20 mouse cellular contexts compared by ENCODE assay signal in the genomic region with DNA sequence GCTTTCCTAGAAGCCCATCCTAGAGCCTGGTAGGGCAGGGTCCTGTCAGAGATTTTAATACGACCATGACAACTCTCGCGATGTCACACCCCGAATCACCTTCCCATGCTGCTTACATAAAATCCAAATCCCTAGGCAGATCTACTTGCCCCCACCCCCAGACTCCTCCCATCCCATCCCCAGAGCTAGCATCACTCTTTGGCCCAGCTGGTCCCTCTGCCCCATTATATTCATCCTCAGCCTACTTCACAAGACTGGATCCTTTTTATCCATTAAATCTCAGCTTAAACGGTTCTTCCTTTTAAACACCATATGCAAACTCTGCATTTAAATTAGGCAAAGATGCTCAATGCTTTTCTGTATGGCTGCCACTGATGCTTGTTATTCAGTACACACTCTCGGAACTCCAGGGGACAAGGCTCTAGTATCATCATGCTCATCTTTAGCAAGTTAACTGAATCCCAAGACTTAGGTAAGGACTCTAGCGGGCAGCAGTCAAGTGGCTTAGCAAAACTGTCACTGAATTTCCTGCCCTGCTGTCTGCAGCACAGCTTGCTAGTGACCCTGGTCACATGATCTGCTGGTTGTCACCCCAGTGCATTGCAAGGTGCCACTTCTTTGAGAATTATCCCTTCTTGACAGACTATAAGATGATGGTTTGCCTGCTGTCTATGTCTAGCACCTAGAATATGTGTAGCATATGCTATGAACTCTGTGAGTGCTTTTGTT. TPM values are rescaled to one million over a fixed set of nuclear protein-coding genes. Genes with fewer than 3 reads are reported as not detected.
DNase-seq lines count a peak whose midpoint lies in the region; ATAC-seq lines count a peak whose summit lies in the region.
"Had no signal": no experiment of that assay in that cellular context is flagged by ENCODE, and none has a peak within 500 bp of the region (broad histone marks: within the 10 kb centered on the region; RNA-seq: fewer than 3 reads in every experiment).

No protein-coding gene starts in this region.

- H3K27me3 ChIP-seq in midbrain, embryonic 14.5 days (ENCODE audit: control insufficient read depth, insufficient read depth, low read length), result no peaks in the 10 kb centered on the region
- H3K27me3 ChIP-seq in midbrain, embryonic 13.5 days, result no peaks in the 10 kb centered on the region
- H3K27me3 ChIP-seq in forebrain, embryonic 16.5 days (replicated peaks; ENCODE audit: control insufficient read depth, insufficient read depth, low read length), result no peaks in the 10 kb centered on the region
- H3K27me3 ChIP-seq: heart, embryonic 15.5 days; hindbrain, embryonic 13.5 days had no signal

- no peak overlapping the region for H3K27ac ChIP-seq in midbrain, embryonic 14.5 days (replicated peaks; ENCODE audit: low read depth, low read length)
- no peak overlapping the region for H3K27ac ChIP-seq in midbrain, embryonic 13.5 days
- H3K27ac ChIP-seq in forebrain, embryonic 16.5 days (ENCODE audit: low read length), result peak overlapping the region; percentile 66
- H3K27ac ChIP-seq: embryonic facial prominence, embryonic 10.5 days; heart, embryonic 15.5 days; hindbrain, embryonic 13.5 days; hindbrain, postnatal 0 days had no signal

- H3K36me3 ChIP-seq in midbrain, embryonic 14.5 days (ENCODE audit: control insufficient read depth, insufficient read depth, low read length), result no peaks in the 10 kb centered on the region
- H3K36me3 ChIP-seq in midbrain, embryonic 13.5 days, result no peaks in the 10 kb centered on the region
- H3K36me3 ChIP-seq in forebrain, embryonic 16.5 days (ENCODE audit: control insufficient read depth, insufficient read depth), result no peaks in the 10 kb centered on the region
- H3K36me3 ChIP-seq: embryonic facial prominence, embryonic 10.5 days; heart, embryonic 15.5 days; hindbrain, embryonic 13.5 days had no signal

- no peak for ATAC-seq in midbrain, embryonic 14.5 days (ENCODE audit: low FRiP score, low TSS enrichment)
- ATAC-seq in midbrain, embryonic 13.5 days, result no peak
- ATAC-seq in forebrain, embryonic 16.5 days, result peak; percentile 65
- ATAC-seq: hindbrain, postnatal 0 days had no signal

- no peak overlapping the region for H3K4me2 ChIP-seq in midbrain, embryonic 14.5 days (ENCODE audit: low read length)
- H3K4me2 ChIP-seq in midbrain, embryonic 13.5 days (replicated peaks), result no peak overlapping the region
- H3K4me2 ChIP-seq in forebrain, embryonic 16.5 days (ENCODE audit: low read length), result no peak overlapping the region
- H3K4me2 ChIP-seq: heart, embryonic 11.5 days; heart, embryonic 15.5 days; hindbrain, embryonic 13.5 days had no signal

- H3K4me3 ChIP-seq in midbrain, embryonic 14.5 days (replicated peaks; ENCODE audit: low read depth, low read length), result no peak overlapping the region
- no peak overlapping the region for H3K4me3 ChIP-seq in midbrain, embryonic 13.5 days (replicated peaks)
- no peak overlapping the region for H3K4me3 ChIP-seq in forebrain, embryonic 16.5 days (replicated peaks; ENCODE audit: low read length)
- H3K4me3 ChIP-seq: embryonic facial prominence, embryonic 10.5 days; heart, embryonic 15.5 days; hindbrain, embryonic 13.5 days had no signal

- peak; percentile 23 for DNase-seq in heart, adult 11 months
- DNase-seq in heart, adult 8-10 months (ENCODE audit: low spot score), result no peak
- DNase-seq in midbrain, embryonic 14.5 days, result peak; percentile 29
- peak; percentile 16 for DNase-seq in brain, embryonic 18.5 days (ENCODE audit: low read depth, low spot score)
- no peak for DNase-seq in thymus, postnatal 14 days
- DNase-seq in spleen, postnatal 4 days (ENCODE audit: low spot score in 2 of 2), result no peak
- DNase-seq: adrenal gland, adult 8-10 months; adrenal gland, postnatal 36 days; cerebellum, adult 2 months; cerebellum, postnatal 10 days; gastrocnemius, postnatal 36 days; heart, adult 18-20 months; heart, postnatal 14 days had no signal

- H3K9ac ChIP-seq in midbrain, embryonic 14.5 days (replicated peaks; ENCODE audit: low read length), result no peak overlapping the region
- H3K9ac ChIP-seq in midbrain, embryonic 13.5 days (replicated peaks), result no peak overlapping the region
- no peak overlapping the region for H3K9ac ChIP-seq in forebrain, embryonic 16.5 days (replicated peaks; ENCODE audit: low read depth, low read length)
- H3K9ac ChIP-seq: heart, embryonic 15.5 days; hindbrain, embryonic 13.5 days had no signal

- no peaks in the 10 kb centered on the region for H3K4me1 ChIP-seq in midbrain, embryonic 14.5 days (ENCODE audit: control insufficient read depth, insufficient read depth, low read length)
- peaks cover 7% of the 10 kb centered on the region; the same call in 1 of the 2 replicates for H3K4me1 ChIP-seq in midbrain, embryonic 13.5 days (replicated peaks)
- peaks cover 3% of the 10 kb centered on the region for H3K4me1 ChIP-seq in forebrain, embryonic 16.5 days (replicated peaks; ENCODE audit: control insufficient read depth, insufficient read depth, low read length)
- H3K4me1 ChIP-seq: heart, embryonic 15.5 days; hindbrain, embryonic 13.5 days had no signal

- no peaks in the 10 kb centered on the region for H3K9me3 ChIP-seq in midbrain, embryonic 14.5 days (ENCODE audit: control insufficient read depth, low read length)
- H3K9me3 ChIP-seq in midbrain, embryonic 13.5 days, result no peaks in the 10 kb centered on the region
- H3K9me3 ChIP-seq in forebrain, embryonic 16.5 days (ENCODE audit: control insufficient read depth, low read length), result no peaks in the 10 kb centered on the region
- H3K9me3 ChIP-seq: embryonic facial prominence, embryonic 10.5 days; hindbrain, embryonic 13.5 days had no signal

- 62% methylated on average over 7 of the region's 7 CpGs for WGBS in midbrain, embryonic 14.5 days
- WGBS in midbrain, embryonic 13.5 days, result 61% methylated on average over 7 of the region's 7 CpGs
- 67% methylated on average over 7 of the region's 7 CpGs for WGBS in forebrain, embryonic 16.5 days

RNA-seq across cellular contexts. Expression of gene Usp46, which starts 45.9 kb away (rescaled TPM):
- 10 to 100 TPM; 32.2 to 40.1 (median 34.8) TPM for total RNA-seq in heart, adult 8-10 months (2022)
- polyA plus RNA-seq in midbrain, embryonic 14.5 days (2014; fragmentation: Nextera tagmentation; extraction: Ambion mirVana), result 39.5 and 49.4 TPM in 2 replicates
- 23.9 and 25.2 TPM in 2 replicates for polyA plus RNA-seq in midbrain, embryonic 13.5 days (2015; fragmentation: Nextera tagmentation; extraction: Ambion mirVana)
- 32.5 and 35.1 TPM in 2 replicates for polyA plus RNA-seq in forebrain, embryonic 16.5 days (2015; fragmentation: Nextera tagmentation; extraction: Ambion mirVana)

Comparison
In these comparisons a context has a peak if more than half of its experiments do, and no peak if none do; other contexts are left out.
1. DNase-seq: peak in heart, adult 11 months (single experiment), midbrain, embryonic 14.5 days (single experiment) and brain, embryonic 18.5 days (single experiment); none in heart, adult 8-10 months (single experiment), thymus, postnatal 14 days (single experiment) and spleen, postnatal 4 days (0 of 2).